Mouse (Mus musculus) forebrain, postnatal 0 days (tissue): Measurements from ENCODE around the gene Rsl1. TPM values are rescaled to one million over a fixed set of nuclear protein-coding genes. Genes with fewer than 3 reads are reported as not detected.
A peak's percentile ranks its signal among the peaks of the same experiment; 100 is the strongest.
"Not testable (repeated sequence)": the region's sequence is repeated elsewhere in the genome, so short reads cannot be mapped to it uniquely, and the experiment has no call there.

ENCODE experiments used
- ATAC-seq: fragments of 200-750 bp; cut with Nextera tagmentation; 2 replicates; pipeline ENCODE4 v1.8.0; 2017; ENCODE audit warnings: mild to moderate bottlenecking, moderate library complexity
- DNase-seq: peaks from one replicate; pipeline ENCODE4 v3.0.0-alpha.2; 2015
- H3K27ac ChIP-seq: fragments of 300-500 bp; sonication (generic); 2 replicates; pipeline ENCODE4 v1.5.1; 2014; ENCODE audit warnings: low read depth, mild to moderate bottlenecking, antibody characterized with exemption, low read length, moderate library complexity, mixed read lengths
- H3K27me3 ChIP-seq: fragments of 300-500 bp; sonication (generic); 2 replicates; pipeline ENCODE4 v1.6.1; 2014; ENCODE audit warnings: mild to moderate bottlenecking, low read length, mixed read lengths; ENCODE audit not compliant: insufficient read depth
- H3K36me3 ChIP-seq: fragments of 300-500 bp; sonication (generic); 2 replicates; pipeline ENCODE4 v1.6.1; 2014; ENCODE audit warnings: mild to moderate bottlenecking, moderate library complexity; ENCODE audit not compliant: insufficient read depth
- H3K4me1 ChIP-seq: fragments of 300-500 bp; sonication (generic); 2 replicates; pipeline ENCODE4 v1.6.1; 2014; ENCODE audit warnings: antibody characterized with exemption; ENCODE audit not compliant: insufficient read depth
- H3K4me2 ChIP-seq: fragments of 300-500 bp; sonication (generic); 2 replicates; pipeline ENCODE4 v1.6.1; 2014; ENCODE audit warnings: low read depth, mild to moderate bottlenecking, moderate library complexity
- H3K4me3 ChIP-seq: fragments of 300-500 bp; sonication (generic); 2 replicates; pipeline ENCODE4 v1.5.1; 2014; ENCODE audit warnings: low read depth, low read length, mixed read lengths
- H3K9ac ChIP-seq: fragments of 300-500 bp; sonication (generic); 2 replicates; pipeline ENCODE4 v1.6.1; 2014; ENCODE audit warnings: mild to moderate bottlenecking
- H3K9me3 ChIP-seq: fragments of 300-500 bp; sonication (generic); 2 replicates; pipeline ENCODE4 v1.6.1; 2016; ENCODE audit warnings: low read length
- CTCF ChIP-seq: sonication (generic); IDR thresholded peaks from 2 replicates; pipeline ENCODE4 v1.5.1; 2016; ENCODE audit warnings: antibody characterized with exemption, control low read depth, low read depth
- WGBS: fragments of 180-500 bp; shearing (Covaris S2); extraction: QIAGEN DNeasy Blood & Tissue Kit; methylation state at CpG from one replicate; pipeline ENCODE4 v1.1.7; 2014; 5-methylcytosine and 5-hydroxymethylcytosine counted together
- polyA plus RNA-seq: library from polyadenylated mRNA; unstranded; fragments of >200 nt; fragmentation: Nextera tagmentation; extraction: Ambion mirVana; gene quantifications from 2 replicates; pipeline ENCODE4 v1.2.1, GENCODE M21; 2015
- total RNA-seq: library from RNA; depleted of rRNA; stranded (reverse); fragments of >200 nt; gene quantifications from 2 replicates; pipeline ENCODE4 v1.2.3, GENCODE M21; 2014; rRNA removed

The Rsl1 gene
- total RNA-seq: 2.9 and 7.8 TPM in 2 replicates
- 2.9 and 3.3 TPM in 2 replicates for polyA plus RNA-seq

DNA sequence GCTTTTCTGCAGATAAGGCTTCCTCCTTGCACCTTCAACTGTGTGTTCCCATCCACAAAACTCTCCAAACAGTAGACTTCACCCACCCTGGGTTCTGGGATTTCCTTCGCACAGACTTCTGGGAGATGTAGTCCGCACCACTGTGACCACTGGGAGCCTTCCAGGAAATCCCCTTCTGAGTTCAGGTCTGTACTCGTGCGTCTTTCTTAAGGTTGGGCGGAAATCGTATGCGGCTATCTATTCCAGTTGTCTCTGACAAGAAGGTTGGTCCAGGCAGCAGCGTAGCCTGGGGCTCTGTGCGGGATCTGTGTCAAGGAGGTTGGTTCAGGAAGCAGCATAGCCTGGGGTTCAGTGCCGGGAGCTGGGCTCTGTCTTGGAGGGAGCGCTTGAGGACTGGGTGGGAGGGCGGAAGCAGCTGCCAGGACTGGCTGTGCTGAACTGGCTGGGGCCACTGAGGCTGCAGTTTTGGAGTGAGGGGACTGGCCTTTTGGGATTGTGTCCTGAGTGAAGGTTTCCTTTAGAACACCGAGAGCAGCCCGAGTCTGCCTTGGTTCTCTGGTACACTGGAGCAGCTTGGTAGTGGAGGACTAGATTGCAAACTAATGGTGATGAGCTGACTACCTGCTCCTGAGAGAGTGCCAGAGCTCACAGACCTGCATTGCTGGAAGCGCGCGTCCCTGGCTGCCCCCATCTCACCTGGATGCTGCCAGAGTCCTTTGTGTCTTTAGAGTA lies at the start of gene Rsl1:
TSS of gene Rsl1 (plus strand) at position 192 of the 732 bp plus-strand sequence.
- peak within 1 kb of the TSS; percentile 59 for H3K4me2 ChIP-seq
- H3K27ac ChIP-seq, H3K27me3 ChIP-seq, H3K4me1 ChIP-seq, H3K9me3 ChIP-seq, H3K36me3 ChIP-seq: not testable (repeated sequence)
- peak within 1 kb of the TSS; percentile 59 for H3K4me3 ChIP-seq
- DNase-seq (peak; percentile 76), ATAC-seq (peak; percentile 98)
- peak within 1 kb of the TSS; percentile 58 for H3K9ac ChIP-seq
- 3% methylated on average over 17 of the region's 17 CpGs for WGBS

DNA sequence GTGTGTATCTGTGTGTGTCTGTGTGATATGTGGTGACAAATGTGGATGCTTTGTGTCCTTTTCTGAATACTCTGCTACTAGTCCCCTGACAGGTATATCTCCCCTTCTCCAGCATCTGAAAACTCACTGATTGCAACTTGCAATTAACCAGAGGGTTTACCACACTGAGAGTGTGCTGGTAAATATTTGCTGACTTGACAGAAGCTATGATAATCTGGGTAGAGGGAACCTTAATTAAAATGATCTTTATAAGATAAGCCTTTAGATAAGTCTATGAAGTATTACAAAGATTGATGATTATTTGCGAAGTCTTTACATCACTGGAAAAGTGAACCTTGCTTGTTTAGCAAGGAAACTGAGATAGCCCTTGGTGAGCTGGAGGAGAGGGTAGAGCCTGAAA lies 48.5 kb upstream of the Rsl1 start:
- H3K27me3 ChIP-seq: no peaks in the 10 kb centered on the region
- no peak overlapping the region for H3K4me2 ChIP-seq
- H3K4me3 ChIP-seq: no peak overlapping the region
- H3K4me1 ChIP-seq: 0 out of 2 replicates have a peak, but pooled peaks cover 8% of the 10 kb centered on the region
- WGBS: 97% methylated on average over 1 of the region's 1 CpGs
- H3K36me3 ChIP-seq: no peaks in the 10 kb centered on the region
- no peak overlapping the region for H3K9ac ChIP-seq
- DNase-seq: no peak
- no peak overlapping the region for H3K27ac ChIP-seq
- H3K9me3 ChIP-seq: no peaks in the 10 kb centered on the region
- no peak for TF ChIP-seq CTCF
- no peak for ATAC-seq

DNA sequence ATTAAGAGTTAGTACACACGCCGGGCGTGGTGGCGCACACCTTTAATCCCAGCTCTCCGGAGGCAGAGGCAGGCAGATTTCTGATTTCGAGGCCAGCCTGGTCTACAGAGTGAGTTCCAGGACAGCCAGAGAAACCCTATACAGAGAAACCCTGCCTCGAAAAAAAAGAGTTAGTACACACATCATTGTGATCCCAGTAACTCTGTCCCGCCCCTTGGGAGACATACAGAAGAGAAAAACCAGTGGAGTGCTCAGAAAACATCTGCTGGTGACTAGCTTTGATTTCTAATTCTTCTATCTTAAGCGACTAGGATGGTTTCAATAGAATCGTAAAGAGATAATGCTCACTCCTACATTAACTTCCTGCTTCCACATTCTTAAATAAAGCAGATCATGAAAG lies 45.5 kb upstream of the Rsl1 start:
- H3K4me3 ChIP-seq: peak overlapping the region; percentile 73
- H3K9me3 ChIP-seq, H3K36me3 ChIP-seq, H3K27me3 ChIP-seq, H3K27ac ChIP-seq, H3K4me1 ChIP-seq, DNase-seq: not testable (repeated sequence)
- peak overlapping the region; percentile 88 for H3K4me2 ChIP-seq
- ATAC-seq: peak; percentile 7
- WGBS: 79% methylated on average over 10 of the region's 10 CpGs
- H3K9ac ChIP-seq: peak overlapping the region; percentile 83

DNA sequence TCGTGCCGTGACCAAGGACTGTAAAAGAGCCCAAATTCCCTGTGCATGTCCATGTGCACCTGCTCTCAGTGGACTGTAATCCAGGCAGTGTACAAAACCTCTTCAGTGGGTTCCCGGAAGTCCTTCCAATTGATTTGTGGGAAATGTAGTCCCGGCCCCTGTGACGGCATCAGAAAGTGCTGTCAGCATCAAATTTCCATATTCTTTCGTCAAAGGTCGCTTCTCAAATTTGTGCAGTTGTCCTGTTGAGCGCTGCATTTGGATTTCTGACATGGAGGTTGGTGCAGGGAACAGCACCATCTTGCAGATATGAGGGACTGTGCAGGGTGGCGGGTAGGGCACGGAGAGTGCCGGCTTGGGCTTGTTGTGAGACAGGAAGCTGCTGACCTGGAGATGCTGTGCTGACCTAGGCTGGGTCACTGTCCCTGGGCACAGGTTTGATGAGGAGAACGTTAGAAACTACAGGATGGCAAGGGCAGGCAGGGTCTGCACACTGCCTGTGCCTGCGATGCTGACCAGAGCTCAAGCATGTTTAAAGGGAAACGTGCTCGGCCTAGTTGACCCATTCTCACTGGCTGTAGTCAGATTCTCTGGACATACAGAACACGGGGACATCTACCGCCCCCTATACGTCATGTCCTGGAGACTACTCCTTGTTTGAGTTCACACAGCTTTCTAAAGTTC lies 44.8 kb upstream of the Rsl1 start:
- Histone ChIP-seq H3K9ac (peak overlapping the region; percentile 83), H3K4me2 (peak overlapping the region; percentile 88), H3K4me1 (0 out of 2 replicates have a peak, but pooled peaks cover 8% of the 10 kb centered on the region), H3K4me3 (peak overlapping the region; percentile 73), H3K9me3 (no peaks in the 10 kb centered on the region), H3K27me3 (no peaks in the 10 kb centered on the region), H3K36me3 (no peaks in the 10 kb centered on the region), H3K27ac (peak overlapping the region; percentile 67; the same call in 1 of the 2 replicates)
- ATAC-seq (peak; percentile 99), DNase-seq (peak; percentile 92)
- TF ChIP-seq CTCF: peak; percentile 22
- WGBS: 1% methylated on average over 18 of the region's 18 CpGs

DNA sequence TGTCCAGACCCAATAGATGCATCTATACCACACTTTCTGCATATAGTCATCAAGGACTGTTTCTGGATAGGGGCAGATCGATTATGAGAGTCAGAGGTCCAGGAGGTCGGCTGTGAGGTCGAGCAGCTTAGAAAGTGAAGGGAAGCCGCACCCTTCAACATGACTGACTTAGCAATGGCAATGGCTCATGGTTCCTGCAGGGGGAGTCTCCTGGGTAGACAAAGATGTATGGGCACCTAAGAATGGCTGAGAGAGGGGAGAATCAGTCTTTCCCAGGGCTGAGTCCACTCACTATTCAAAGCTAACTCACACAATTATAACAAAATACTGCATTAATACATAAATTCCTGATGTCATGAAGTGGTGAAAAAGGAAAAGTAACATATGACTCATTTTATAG lies 6.9 kb upstream of the Rsl1 start:
- not testable (repeated sequence) for H3K36me3 ChIP-seq, H3K4me1 ChIP-seq, H3K27me3 ChIP-seq, H3K9ac ChIP-seq, ATAC-seq, H3K4me2 ChIP-seq, H3K27ac ChIP-seq, H3K9me3 ChIP-seq, DNase-seq, H3K4me3 ChIP-seq
- WGBS: 64% methylated on average over 4 of the region's 4 CpGs

DNA sequence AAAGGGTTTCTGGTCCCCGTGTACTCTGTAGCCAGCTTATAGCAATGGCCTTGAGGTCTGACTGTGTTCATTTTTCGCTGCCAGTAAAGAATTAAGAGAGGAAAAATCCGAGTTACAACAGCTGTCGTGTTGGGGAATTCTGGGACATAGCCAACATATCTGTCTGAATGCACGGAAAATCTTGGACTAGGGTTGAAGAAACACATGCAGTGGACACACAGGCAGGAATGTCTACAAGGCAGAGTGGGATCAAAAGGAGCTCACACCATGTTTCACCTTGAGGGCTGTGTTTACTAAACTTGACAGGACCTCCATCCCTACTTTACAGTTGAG lies 707 bp downstream of the Rsl1 start:
- ATAC-seq (no peak), DNase-seq (peak; percentile 14)
- no peak for TF ChIP-seq CTCF
- Histone ChIP-seq H3K4me3 (peak overlapping the region; percentile 59), H3K4me2 (peak overlapping the region; percentile 59), H3K27ac (no peak overlapping the region), H3K9me3 (no peaks in the 10 kb centered on the region), H3K27me3 (no peaks in the 10 kb centered on the region), H3K36me3 (peaks cover 5% of the 10 kb centered on the region; the same call in 1 of the 2 replicates), H3K4me1 (0 out of 2 replicates have a peak, but pooled peaks cover 4% of the 10 kb centered on the region), H3K9ac (peak overlapping the region; percentile 58)
- WGBS: 19% methylated on average over 5 of the region's 5 CpGs

DNA sequence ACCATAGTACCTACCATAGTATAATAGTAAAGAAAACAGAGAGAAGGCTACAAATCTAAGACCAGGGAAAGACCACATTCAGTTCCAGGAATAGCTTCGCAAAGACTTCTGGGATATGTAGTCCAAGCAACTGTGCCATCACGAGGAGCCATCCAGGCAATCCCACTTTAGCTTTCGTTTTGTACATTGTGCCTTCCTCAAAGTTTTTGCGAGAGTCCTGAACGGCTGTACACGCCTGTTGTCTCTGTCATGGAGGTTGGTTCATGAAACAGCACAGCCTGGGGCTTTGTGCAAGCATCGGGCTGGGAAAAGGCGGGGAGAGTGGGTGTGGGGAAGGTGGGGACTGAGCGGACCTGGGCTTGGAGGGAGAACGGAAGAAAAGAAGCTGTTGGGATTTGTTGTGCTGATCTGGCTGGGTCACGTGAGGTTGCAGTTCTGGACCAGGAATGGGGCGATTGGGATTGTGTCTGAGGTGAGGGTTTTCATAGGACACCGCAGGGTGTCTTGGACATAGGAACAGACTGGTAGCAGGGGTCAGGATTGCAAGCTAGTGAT lies 21.4 kb downstream of the Rsl1 start, which contains the start of gene Zfp455:
TSS of gene Zfp455 (plus strand) at position 167 of the 555 bp plus-strand sequence.
- Histone ChIP-seq H3K9ac (peak within 1 kb of the TSS; percentile 64), H3K27me3 (no peaks in the 10 kb centered on the region), H3K9me3 (no peaks in the 10 kb centered on the region), H3K27ac (no peak within 1 kb of the TSS), H3K4me1 (0 out of 2 replicates have a peak, but pooled peaks cover 6% of the 10 kb centered on the region), H3K36me3 (peaks cover 4% of the 10 kb centered on the region; the same call in 1 of the 2 replicates), H3K4me2 (peak within 1 kb of the TSS; percentile 62), H3K4me3 (peak within 1 kb of the TSS; percentile 72)
- ATAC-seq (peak; percentile 96), DNase-seq (peak; percentile 78)
- no peak for TF ChIP-seq CTCF
- WGBS: 2% methylated on average over 13 of the region's 13 CpGs
